Mouse (Mus musculus): ENCODE data around the gene Epha7. TPM values are rescaled to one million over a fixed set of nuclear protein-coding genes. Genes with fewer than 3 reads are reported as not detected.

Epha7 gene
- polyA plus RNA-seq, 1 experiment from 2014 or later = 61.3 TPM

GRCm38 (mm10) chr4:28862845-28863666, 50.1 kb downstream of the Epha7 start:
- Histone ChIP-seq H3K4me2 (no peak overlapping the region), H3K9me3 (ENCODE audit: low read depth, low read length) (no peaks in the 10 kb centered on the region), H3K27ac (ENCODE audit: low read depth) (no peak overlapping the region), H3K9ac (no peak overlapping the region), H3K27me3 (ENCODE audit: insufficient read depth, low read length) (no peaks in the 10 kb centered on the region), H3K4me3 (ENCODE audit: low read depth, low read length) (no peak overlapping the region), H3K36me3 (ENCODE audit: insufficient read depth) (no peaks in the 10 kb centered on the region), H3K4me1 (ENCODE audit: insufficient read depth) (no peaks in the 10 kb centered on the region; the same call in 1 of the 2 replicates)
- no peak for TF ChIP-seq CTCF (IDR thresholded peaks at IDR 0.05; ENCODE audit: low read depth)
- WGBS = 66% methylated on average over 6 of the region's 6 CpGs
- DNase-seq = no peak
- ATAC-seq (ENCODE audit: insufficient read depth) = no peak

GRCm38 (mm10) chr4:28866411-28866810, 53.5 kb downstream of the Epha7 start:
- no peak for ATAC-seq (ENCODE audit: insufficient read depth)
- DNase-seq = peak; percentile 34
- H3K36me3 ChIP-seq (ENCODE audit: insufficient read depth) = peaks cover 8% of the 10 kb centered on the region; the same call in 1 of the 2 replicates
- no peak for TF ChIP-seq CTCF (IDR thresholded peaks at IDR 0.05; ENCODE audit: low read depth)
- no peak overlapping the region for H3K27ac ChIP-seq (ENCODE audit: low read depth)
- H3K9me3 ChIP-seq (ENCODE audit: low read depth, low read length) = no peaks in the 10 kb centered on the region
- no peaks in the 10 kb centered on the region for H3K27me3 ChIP-seq (ENCODE audit: insufficient read depth, low read length)
- H3K4me3 ChIP-seq (ENCODE audit: low read depth, low read length) = no peak overlapping the region
- WGBS = 40% methylated on average over 2 of the region's 2 CpGs
- no peak overlapping the region for H3K4me2 ChIP-seq
- no peaks in the 10 kb centered on the region; the same call in 1 of the 2 replicates for H3K4me1 ChIP-seq (ENCODE audit: insufficient read depth)
- H3K9ac ChIP-seq = no peak overlapping the region

- no peak overlapping the region for H3K27ac ChIP-seq (ENCODE audit: low read depth)
- WGBS = 86% methylated on average over 11 of the region's 11 CpGs
Measured at GRCm38 (mm10) chr4:28871615-28872014, 58.7 kb downstream of the Epha7 start.

GRCm38 (mm10) chr4:28881271-28882044, 68.5 kb downstream of the Epha7 start:
- H3K9ac ChIP-seq = no peak overlapping the region
- H3K27me3 ChIP-seq (ENCODE audit: insufficient read depth, low read length) = no peaks in the 10 kb centered on the region
- 80% methylated on average over 5 of the region's 5 CpGs for WGBS
- H3K4me3 ChIP-seq (ENCODE audit: low read depth, low read length) = no peak overlapping the region
- no peaks in the 10 kb centered on the region for H3K9me3 ChIP-seq (ENCODE audit: low read depth, low read length)
- H3K4me1 ChIP-seq (ENCODE audit: insufficient read depth) = no peaks in the 10 kb centered on the region
- 0 out of 2 replicates have a peak, but pooled peaks cover 13% of the 10 kb centered on the region for H3K36me3 ChIP-seq (ENCODE audit: insufficient read depth)
- no peak for DNase-seq
- no peak for ATAC-seq (ENCODE audit: insufficient read depth)
- H3K4me2 ChIP-seq = no peak overlapping the region
- no peak for TF ChIP-seq CTCF (IDR thresholded peaks at IDR 0.05; ENCODE audit: low read depth)
- no peak overlapping the region for H3K27ac ChIP-seq (ENCODE audit: low read depth)

More at GRCm38 (mm10) chr4:28871615-28872014, 58.7 kb downstream of the Epha7 start:
- Histone ChIP-seq H3K27me3 (ENCODE audit: insufficient read depth, low read length) (no peaks in the 10 kb centered on the region), H3K4me3 (ENCODE audit: low read depth, low read length) (no peak overlapping the region), H3K4me2 (no peak overlapping the region), H3K9ac (no peak overlapping the region), H3K36me3 (ENCODE audit: insufficient read depth) (peaks cover 22% of the 10 kb centered on the region; the same call in 1 of the 2 replicates), H3K4me1 (ENCODE audit: insufficient read depth) (no peaks in the 10 kb centered on the region), H3K9me3 (ENCODE audit: low read depth, low read length) (no peaks in the 10 kb centered on the region)
- DNase-seq (no peak), ATAC-seq (ENCODE audit: insufficient read depth) (no peak)
- TF ChIP-seq CTCF (IDR thresholded peaks at IDR 0.05; ENCODE audit: low read depth) = no peak

GRCm38 (mm10) chr4:28889630-28890029, 76.7 kb downstream of the Epha7 start:
- H3K4me3 ChIP-seq (ENCODE audit: low read depth, low read length) = no peak overlapping the region
- peaks cover 3% of the 10 kb centered on the region; the same call in 1 of the 2 replicates for H3K36me3 ChIP-seq (ENCODE audit: insufficient read depth)
- H3K4me2 ChIP-seq = no peak overlapping the region
- H3K9me3 ChIP-seq (ENCODE audit: low read depth, low read length) = no peaks in the 10 kb centered on the region
- ATAC-seq (ENCODE audit: insufficient read depth) = no peak
- 75% methylated on average over 5 of the region's 5 CpGs for WGBS
- no peaks in the 10 kb centered on the region for H3K27me3 ChIP-seq (ENCODE audit: insufficient read depth, low read length)
- no peak overlapping the region for H3K27ac ChIP-seq (ENCODE audit: low read depth)
- no peaks in the 10 kb centered on the region for H3K4me1 ChIP-seq (ENCODE audit: insufficient read depth)
- TF ChIP-seq CTCF (IDR thresholded peaks at IDR 0.05; ENCODE audit: low read depth) = no peak
- H3K9ac ChIP-seq = no peak overlapping the region
- DNase-seq = no peak

GRCm38 (mm10) chr4:28890102-28890501, 77.2 kb downstream of the Epha7 start:
- no peak for ATAC-seq (ENCODE audit: insufficient read depth)
- Histone ChIP-seq H3K4me3 (ENCODE audit: low read depth, low read length) (no peak overlapping the region), H3K4me1 (ENCODE audit: insufficient read depth) (no peaks in the 10 kb centered on the region), H3K27me3 (ENCODE audit: insufficient read depth, low read length) (no peaks in the 10 kb centered on the region), H3K36me3 (ENCODE audit: insufficient read depth) (peaks cover 3% of the 10 kb centered on the region; the same call in 1 of the 2 replicates), H3K9ac (no peak overlapping the region), H3K4me2 (no peak overlapping the region), H3K27ac (ENCODE audit: low read depth) (no peak overlapping the region), H3K9me3 (ENCODE audit: low read depth, low read length) (no peaks in the 10 kb centered on the region)
- TF ChIP-seq CTCF (IDR thresholded peaks at IDR 0.05; ENCODE audit: low read depth) = no peak
- no peak for DNase-seq
- 49% methylated on average over 3 of the region's 3 CpGs for WGBS

GRCm38 (mm10) chr4:28895480-28895879, 82.5 kb downstream of the Epha7 start:
- no peaks in the 10 kb centered on the region for H3K36me3 ChIP-seq (ENCODE audit: insufficient read depth)
- no peak overlapping the region for H3K4me2 ChIP-seq
- H3K4me3 ChIP-seq (ENCODE audit: low read depth, low read length) = no peak overlapping the region
- no peak for DNase-seq
- no peak overlapping the region for H3K27ac ChIP-seq (ENCODE audit: low read depth)
- no peaks in the 10 kb centered on the region for H3K9me3 ChIP-seq (ENCODE audit: low read depth, low read length)
- H3K27me3 ChIP-seq (ENCODE audit: insufficient read depth, low read length) = no peaks in the 10 kb centered on the region
- TF ChIP-seq CTCF (IDR thresholded peaks at IDR 0.05; ENCODE audit: low read depth) = no peak
- H3K9ac ChIP-seq = no peak overlapping the region
- H3K4me1 ChIP-seq (ENCODE audit: insufficient read depth) = no peaks in the 10 kb centered on the region
- 83% methylated on average over 7 of the region's 7 CpGs for WGBS
- no peak for ATAC-seq (ENCODE audit: insufficient read depth)

All from lung, embryonic 14.5 days (tissue).